Mouse (Mus musculus) spleen, adult 2 months (tissue): ENCODE data around the gene Mprip. TPM values are rescaled to one million over a fixed set of nuclear protein-coding genes. Genes with fewer than 3 reads are reported as not detected.

Source experiments
- DNase-seq, 2 experiments: peaks; one replicate each; pipeline versions ENCODE4 v3.0.0 to v3.0.0-alpha.2; 2012 to 2021; ENCODE audit warnings: low spot score in 2 of 2, low read depth in 1 of 2
- H3K27ac ChIP-seq: fragments of 200-500 bp; 2 replicates; pipeline ENCODE4 v1.5.1; 2012; ENCODE audit warnings: low read length, inconsistent platforms; ENCODE audit not compliant: insufficient read depth
- H3K27me3 ChIP-seq: fragments of 200-500 bp; 2 replicates; pipeline ENCODE4 v1.6.1; 2012; ENCODE audit warnings: mild to moderate bottlenecking, moderate library complexity, low read length, inconsistent platforms; ENCODE audit not compliant: control insufficient read depth, insufficient read depth
- H3K36me3 ChIP-seq: fragments of 200-500 bp; 2 replicates; pipeline ENCODE4 v1.6.1; 2012; ENCODE audit warnings: mild to moderate bottlenecking, low read length, inconsistent platforms; ENCODE audit not compliant: control insufficient read depth, insufficient read depth
- H3K4me1 ChIP-seq: fragments of 200-500 bp; 2 replicates; pipeline ENCODE4 v1.6.1; 2011; ENCODE audit warnings: inconsistent platforms; ENCODE audit not compliant: control insufficient read depth, insufficient read depth, insufficient read length
- H3K4me3 ChIP-seq: fragments of 200-500 bp; 2 replicates; pipeline ENCODE4 v1.5.1; 2011; ENCODE audit warnings: mild to moderate bottlenecking, inconsistent platforms; ENCODE audit not compliant: insufficient read depth, insufficient read length; ENCODE audit errors: extremely low read depth
- CTCF ChIP-seq: fragments of 200-500 bp; IDR thresholded peaks from 2 replicates; pipeline ENCODE4 v1.5.1; 2011; ENCODE audit warnings: mild to moderate bottlenecking, inconsistent platforms; ENCODE audit not compliant: insufficient read depth, insufficient read length, insufficient replicate concordance; ENCODE audit errors: extremely low read depth
- POLR2A ChIP-seq: fragments of 200-500 bp; IDR thresholded peaks from 2 replicates; pipeline ENCODE4 v1.6.1; 2011; ENCODE audit warnings: low read depth, low read length, inconsistent platforms
- whole genome bisulfite sequencing: fragments of 180-500 bp; shearing (Covaris S2); methylation state at CpG from one replicate; pipeline ENCODE4 v1.1.7; 2018; 5-methylcytosine and 5-hydroxymethylcytosine counted together
- polyA plus RNA-seq: library from polyadenylated mRNA; depleted of rRNA; stranded (reverse); fragments of >200 nt; gene quantifications from 2 replicates; pipeline ENCODE4 v1.2.3, GENCODE M21; 2012

Gene Mprip
- polyA plus RNA-seq, 1 experiment: 55.4 TPM

- no peak overlapping the region for H3K4me3 ChIP-seq
- TF ChIP-seq CTCF: no peak
- no peak for TF ChIP-seq POLR2A
- no peaks in the 10 kb centered on the region; the same call in 1 of the 2 replicates for H3K4me1 ChIP-seq
- no peak overlapping the region for H3K27ac ChIP-seq
- no peaks in the 10 kb centered on the region for H3K27me3 ChIP-seq
- no peak for DNase-seq
- no peaks in the 10 kb centered on the region for H3K36me3 ChIP-seq
- WGBS: 79% methylated on average over 5 of the region's 5 CpGs
These were observed 19.0 kb downstream of the Mprip start for GRCm38 (mm10) chr11:59680111-59680510.

DNA sequence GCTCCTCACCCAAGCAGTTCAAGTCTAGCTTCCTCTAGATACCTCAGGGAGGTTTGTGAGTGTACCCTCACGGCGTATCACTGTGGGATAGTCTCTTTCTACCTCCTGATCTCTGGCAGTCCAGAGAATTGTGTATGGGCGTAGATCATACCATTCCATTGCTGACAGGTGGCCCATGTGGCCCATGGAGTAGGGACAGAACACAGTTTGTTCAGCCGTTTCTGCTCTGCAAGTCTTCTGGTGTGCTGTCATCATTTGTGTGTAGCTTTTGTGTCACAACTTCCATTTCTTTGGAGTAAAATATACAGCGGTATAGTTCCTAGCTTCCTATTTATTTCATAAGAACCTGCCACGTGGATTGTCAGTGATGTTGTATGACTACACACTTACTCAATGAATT is 23.9 kb downstream of the Mprip start:
- 93% methylated on average over 6 of the region's 6 CpGs for WGBS
- no peak for DNase-seq
- Histone ChIP-seq H3K4me1 (no peaks in the 10 kb centered on the region), H3K4me3 (no peak overlapping the region), H3K27ac (no peak overlapping the region), H3K36me3 (no peaks in the 10 kb centered on the region), H3K27me3 (no peaks in the 10 kb centered on the region)
- no peak for TF ChIP-seq CTCF
- TF ChIP-seq POLR2A: no peak

GRCm38 (mm10) chr11:59694533-59694932 is 33.4 kb downstream of the Mprip start:
- Histone ChIP-seq H3K27ac (no peak overlapping the region), H3K27me3 (no peaks in the 10 kb centered on the region), H3K4me1 (no peaks in the 10 kb centered on the region), H3K4me3 (no peak overlapping the region), H3K36me3 (0 out of 2 replicates have a peak, but pooled peaks cover 2% of the 10 kb centered on the region)
- no peak for TF ChIP-seq POLR2A
- no peak for TF ChIP-seq CTCF
- WGBS: 96% methylated on average over 1 of the region's 1 CpGs
- no peak for DNase-seq

GRCm38 (mm10) chr11:59695550-59695949 is 34.4 kb downstream of the Mprip start:
- Histone ChIP-seq H3K4me3 (no peak overlapping the region), H3K27ac (no peak overlapping the region), H3K4me1 (no peaks in the 10 kb centered on the region), H3K36me3 (0 out of 2 replicates have a peak, but pooled peaks cover 2% of the 10 kb centered on the region), H3K27me3 (no peaks in the 10 kb centered on the region)
- DNase-seq: no peak
- TF ChIP-seq POLR2A (no peak), CTCF (no peak)

- TF ChIP-seq CTCF (no peak), POLR2A (no peak)
- H3K27me3 ChIP-seq: no peaks in the 10 kb centered on the region
- no peak overlapping the region for H3K4me3 ChIP-seq
- WGBS: 88% methylated on average over 1 of the region's 1 CpGs
- 0 out of 2 replicates have a peak, but pooled peaks cover 2% of the 10 kb centered on the region for H3K36me3 ChIP-seq
- no peak overlapping the region for H3K27ac ChIP-seq
- DNase-seq: no peak
- H3K4me1 ChIP-seq: no peaks in the 10 kb centered on the region
These were observed 36.5 kb downstream of the Mprip start for GRCm38 (mm10) chr11:59697572-59697971.

GRCm38 (mm10) chr11:59700787-59701186 is 39.7 kb downstream of the Mprip start:
- H3K36me3 ChIP-seq: 0 out of 2 replicates have a peak, but pooled peaks cover 2% of the 10 kb centered on the region
- H3K4me1 ChIP-seq: no peaks in the 10 kb centered on the region
- 97% methylated on average over 1 of the region's 1 CpGs for WGBS
- H3K4me3 ChIP-seq: no peak overlapping the region
- no peaks in the 10 kb centered on the region for H3K27me3 ChIP-seq
- no peak overlapping the region for H3K27ac ChIP-seq
- no peak for TF ChIP-seq POLR2A
- TF ChIP-seq CTCF: no peak
- no peak for DNase-seq

DNA sequence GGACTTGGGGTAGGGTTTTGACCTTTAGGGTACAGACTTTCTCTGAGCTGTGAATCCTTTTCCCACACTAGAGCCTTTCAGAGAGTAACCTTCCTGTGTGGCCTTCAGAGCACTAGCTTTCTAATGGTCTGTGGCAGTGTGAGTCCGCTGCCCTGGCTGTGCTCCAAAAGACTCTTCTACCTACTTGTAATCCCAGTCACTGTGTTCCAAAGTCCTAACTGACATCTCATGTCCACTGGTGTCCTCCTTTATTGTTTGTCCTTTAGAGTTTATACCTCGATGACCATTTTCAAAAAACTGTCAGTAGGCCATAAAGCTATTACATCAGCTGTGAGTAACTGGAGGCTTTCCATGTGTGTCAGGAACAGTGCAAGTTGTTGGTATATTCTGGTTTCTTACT is 44.0 kb downstream of the Mprip start:
- Histone ChIP-seq H3K4me3 (no peak overlapping the region), H3K27me3 (no peaks in the 10 kb centered on the region), H3K36me3 (no peaks in the 10 kb centered on the region), H3K27ac (no peak overlapping the region), H3K4me1 (no peaks in the 10 kb centered on the region)
- no peak for TF ChIP-seq POLR2A
- no peak for TF ChIP-seq CTCF
- no peak for DNase-seq
- 95% methylated on average over 2 of the region's 2 CpGs for WGBS
